Mouse (Mus musculus): ENCODE results near the gene Psma1. TPM values are rescaled to one million over a fixed set of nuclear protein-coding genes. Genes with fewer than 3 reads are reported as not detected.

Psma1 gene
- polyA plus RNA-seq, 1 experiment from 2014 or later: 387 TPM

GRCm38 (mm10) chr7:114253885-114254833 is 21.8 kb downstream of the Psma1 start, which contains the start of gene Copb1:
TSS of gene Copb1 (minus strand) at chr7:114254711.
- Histone ChIP-seq H3K4me2 (replicated peaks) (peak within 1 kb of the TSS; percentile 51), H3K4me3 (peak within 1 kb of the TSS; percentile 99), H3K9me3 (0 out of 2 replicates have a peak, but pooled peaks cover 3% of the 10 kb centered on the region), H3K9ac (peak within 1 kb of the TSS; percentile 96), H3K27ac (0 out of 2 replicates have a peak within 1 kb of the TSS, but pooled peaks have one; percentile 67), H3K27me3 (no peaks in the 10 kb centered on the region), H3K36me3 (peaks cover 27% of the 10 kb centered on the region), H3K4me1 (peaks cover 3% of the 10 kb centered on the region; the same call in 1 of the 2 replicates)
- 3% methylated on average over 73 of the region's 75 CpGs for WGBS
- peak; percentile 98 for ATAC-seq (ENCODE audit: insufficient number of reproducible peaks, insufficient read depth, low FRiP score, low TSS enrichment)

- H3K27me3 ChIP-seq: no peaks in the 10 kb centered on the region
- no peak overlapping the region for H3K27ac ChIP-seq
- H3K4me2 ChIP-seq (replicated peaks): no peak overlapping the region
- H3K4me1 ChIP-seq: peaks cover 3% of the 10 kb centered on the region; the same call in 1 of the 2 replicates
- H3K4me3 ChIP-seq: no peak overlapping the region
- ATAC-seq (ENCODE audit: insufficient number of reproducible peaks, insufficient read depth, low FRiP score, low TSS enrichment): no peak
- no peak overlapping the region for H3K9ac ChIP-seq
- peaks cover 44% of the 10 kb centered on the region for H3K36me3 ChIP-seq
- H3K9me3 ChIP-seq: 0 out of 2 replicates have a peak, but pooled peaks cover 3% of the 10 kb centered on the region
- 94% methylated on average over 3 of the region's 3 CpGs for WGBS
Observed at GRCm38 (mm10) chr7:114251684-114252083, 24.2 kb downstream of the Psma1 start.

- H3K4me1 ChIP-seq: no peaks in the 10 kb centered on the region
- H3K27ac ChIP-seq: no peak overlapping the region
- ATAC-seq (ENCODE audit: insufficient number of reproducible peaks, insufficient read depth, low FRiP score, low TSS enrichment): no peak
- H3K36me3 ChIP-seq: peaks cover 59% of the 10 kb centered on the region
- no peaks in the 10 kb centered on the region for H3K27me3 ChIP-seq
- 74% methylated on average over 7 of the region's 7 CpGs for whole genome bisulfite sequencing
- no peak overlapping the region for H3K4me2 ChIP-seq (replicated peaks)
- no peak overlapping the region for H3K4me3 ChIP-seq
- H3K9me3 ChIP-seq: no peaks in the 10 kb centered on the region
- no peak overlapping the region for H3K9ac ChIP-seq
Observed at GRCm38 (mm10) chr7:114233980-114234379, 41.9 kb downstream of the Psma1 start.

- Histone ChIP-seq H3K9ac (no peak overlapping the region), H3K36me3 (peaks cover 63% of the 10 kb centered on the region), H3K27me3 (no peaks in the 10 kb centered on the region), H3K4me1 (no peaks in the 10 kb centered on the region), H3K27ac (no peak overlapping the region), H3K4me2 (replicated peaks) (no peak overlapping the region), H3K4me3 (no peak overlapping the region), H3K9me3 (no peaks in the 10 kb centered on the region)
- ATAC-seq (ENCODE audit: insufficient number of reproducible peaks, insufficient read depth, low FRiP score, low TSS enrichment): no peak
- 93% methylated on average over 7 of the region's 7 CpGs for WGBS
Observed at GRCm38 (mm10) chr7:114232982-114233381, 42.9 kb downstream of the Psma1 start.

GRCm38 (mm10) chr7:114231857-114232256 is 44.1 kb downstream of the Psma1 start:
- no peak for ATAC-seq (ENCODE audit: insufficient number of reproducible peaks, insufficient read depth, low FRiP score, low TSS enrichment)
- peaks cover 61% of the 10 kb centered on the region for H3K36me3 ChIP-seq
- no peaks in the 10 kb centered on the region for H3K27me3 ChIP-seq
- no peaks in the 10 kb centered on the region for H3K9me3 ChIP-seq
- WGBS: 94% methylated on average over 3 of the region's 3 CpGs
- H3K27ac ChIP-seq: no peak overlapping the region
- H3K4me1 ChIP-seq: no peaks in the 10 kb centered on the region
- H3K9ac ChIP-seq: no peak overlapping the region
- H3K4me2 ChIP-seq (replicated peaks): no peak overlapping the region
- no peak overlapping the region for H3K4me3 ChIP-seq

GRCm38 (mm10) chr7:114226521-114226920 is 49.4 kb downstream of the Psma1 start:
- H3K36me3 ChIP-seq: peaks cover 56% of the 10 kb centered on the region
- H3K4me3 ChIP-seq: no peak overlapping the region
- WGBS: 98% methylated on average over 1 of the region's 1 CpGs

GRCm38 (mm10) chr7:114220433-114220832 is 55.5 kb downstream of the Psma1 start:
- Histone ChIP-seq H3K9me3 (no peaks in the 10 kb centered on the region), H3K27ac (no peak overlapping the region), H3K9ac (no peak overlapping the region), H3K36me3 (peaks cover 47% of the 10 kb centered on the region), H3K4me2 (replicated peaks) (no peak overlapping the region), H3K4me1 (no peaks in the 10 kb centered on the region), H3K27me3 (no peaks in the 10 kb centered on the region), H3K4me3 (no peak overlapping the region)
- 89% methylated on average over 4 of the region's 4 CpGs for WGBS
- ATAC-seq (ENCODE audit: insufficient number of reproducible peaks, insufficient read depth, low FRiP score, low TSS enrichment): no peak

More at GRCm38 (mm10) chr7:114226521-114226920, 49.4 kb downstream of the Psma1 start:
- H3K27ac ChIP-seq: no peak overlapping the region
- H3K9me3 ChIP-seq: no peaks in the 10 kb centered on the region
- H3K27me3 ChIP-seq: no peaks in the 10 kb centered on the region
- H3K4me1 ChIP-seq: no peaks in the 10 kb centered on the region
- H3K9ac ChIP-seq: no peak overlapping the region
- H3K4me2 ChIP-seq (replicated peaks): no peak overlapping the region
- ATAC-seq (ENCODE audit: insufficient number of reproducible peaks, insufficient read depth, low FRiP score, low TSS enrichment): no peak

- H3K27ac ChIP-seq: no peak overlapping the region
- WGBS: 94% methylated on average over 2 of the region's 2 CpGs
- H3K4me3 ChIP-seq: no peak overlapping the region
- H3K4me1 ChIP-seq: no peaks in the 10 kb centered on the region
- H3K9ac ChIP-seq: no peak overlapping the region
- H3K9me3 ChIP-seq: no peaks in the 10 kb centered on the region
- ATAC-seq (ENCODE audit: insufficient number of reproducible peaks, insufficient read depth, low FRiP score, low TSS enrichment): no peak
- no peak overlapping the region for H3K4me2 ChIP-seq (replicated peaks)
- H3K36me3 ChIP-seq: peaks cover 47% of the 10 kb centered on the region
- H3K27me3 ChIP-seq: no peaks in the 10 kb centered on the region
Observed at GRCm38 (mm10) chr7:114216908-114217307, 59.0 kb downstream of the Psma1 start.

Other genes starting within 250 kb of the Psma1 start
- 23.4 and 24.4 TPM in 2 replicates for gene Rras2, start 158.3 kb downstream of the Psma1 start, polyA plus RNA-seq (2016; fragmentation: Nextera tagmentation; extraction: Ambion mirVana)
- 116 and 121 TPM in 2 replicates for gene Copb1, start 21.4 kb downstream of the Psma1 start, polyA plus RNA-seq (2016; fragmentation: Nextera tagmentation; extraction: Ambion mirVana)
- gene Pde3b, start 139.2 kb upstream of the Psma1 start, polyA plus RNA-seq (2016; fragmentation: Nextera tagmentation; extraction: Ambion mirVana): 8.0 and 9.7 TPM in 2 replicates